Mouse (Mus musculus) lung, postnatal 25 days (tissue): ENCODE data around the gene Nfyc.
A peak's percentile ranks its signal among the peaks of the same experiment; 100 is the strongest.

Experiments used
- DNase-seq: peaks from one replicate; pipeline ENCODE4 v3.0.0; 2022; ENCODE audit warnings: low spot score

Nfyc gene

GRCm38 (mm10) chr4:120825100-120825553, 6.2 kb downstream of the Nfyc start:
- peak; percentile 96 for DNase-seq

GRCm38 (mm10) chr4:120822191-120822911, 9.0 kb downstream of the Nfyc start:
- no peak for DNase-seq

- no peak for DNase-seq
Observed at GRCm38 (mm10) chr4:120819871-120820270, 11.5 kb downstream of the Nfyc start.

GRCm38 (mm10) chr4:120819296-120819695, 12.1 kb downstream of the Nfyc start:
- DNase-seq = no peak

GRCm38 (mm10) chr4:120817951-120818350, 13.4 kb downstream of the Nfyc start:
- DNase-seq = peak; percentile 50

- peak; percentile 51 for DNase-seq
Observed at GRCm38 (mm10) chr4:120817002-120817774, 14.2 kb downstream of the Nfyc start.

- peak; percentile 95 for DNase-seq
Observed at GRCm38 (mm10) chr4:120815622-120816334, 15.6 kb downstream of the Nfyc start.

- no peak for DNase-seq
Observed at GRCm38 (mm10) chr4:120815163-120815562, 16.2 kb downstream of the Nfyc start.

- DNase-seq = peak; percentile 43
Observed at GRCm38 (mm10) chr4:120814171-120814570, 17.2 kb downstream of the Nfyc start.

GRCm38 (mm10) chr4:120813762-120814161, 17.6 kb downstream of the Nfyc start:
- DNase-seq = peak; percentile 50

GRCm38 (mm10) chr4:120805816-120806215, 25.6 kb downstream of the Nfyc start:
- DNase-seq = no peak

GRCm38 (mm10) chr4:120801446-120801845, 29.9 kb downstream of the Nfyc start:
- DNase-seq = no peak

- no peak for DNase-seq
Observed at GRCm38 (mm10) chr4:120800691-120801090, 30.7 kb downstream of the Nfyc start.

GRCm38 (mm10) chr4:120799680-120800166, 31.6 kb downstream of the Nfyc start:
- DNase-seq = no peak

GRCm38 (mm10) chr4:120797985-120798725, 33.2 kb downstream of the Nfyc start:
- DNase-seq = no peak

- DNase-seq = no peak
Observed at GRCm38 (mm10) chr4:120796687-120797086, 34.7 kb downstream of the Nfyc start.

- no peak for DNase-seq
Observed at GRCm38 (mm10) chr4:120795646-120796045, 35.7 kb downstream of the Nfyc start.

- no peak for DNase-seq
Observed at GRCm38 (mm10) chr4:120792918-120793317, 38.5 kb downstream of the Nfyc start.

GRCm38 (mm10) chr4:120790027-120790426, 41.3 kb downstream of the Nfyc start:
- no peak for DNase-seq

GRCm38 (mm10) chr4:120755801-120756200, 75.6 kb downstream of the Nfyc start:
- no peak for DNase-seq

- peak; percentile 55 for DNase-seq
Observed at GRCm38 (mm10) chr4:120755299-120755698, 76.1 kb downstream of the Nfyc start.

GRCm38 (mm10) chr4:120749601-120750000, 81.8 kb downstream of the Nfyc start:
- no peak for DNase-seq
